Mouse (Mus musculus) liver, embryonic 14.5 days (tissue): ENCODE data around the gene Sgcd.

ENCODE experiments used
- CTCF ChIP-seq: IDR thresholded peaks from 2 replicates; pipeline ENCODE4 v1.5.1; 2016; ENCODE audit warnings: antibody characterized with exemption, low read depth, control low read depth
- EP300 ChIP-seq: IDR thresholded peaks from 2 replicates; pipeline ENCODE4 v1.6.1; 2016; ENCODE audit warnings: antibody characterized with exemption, low read depth

DNA sequence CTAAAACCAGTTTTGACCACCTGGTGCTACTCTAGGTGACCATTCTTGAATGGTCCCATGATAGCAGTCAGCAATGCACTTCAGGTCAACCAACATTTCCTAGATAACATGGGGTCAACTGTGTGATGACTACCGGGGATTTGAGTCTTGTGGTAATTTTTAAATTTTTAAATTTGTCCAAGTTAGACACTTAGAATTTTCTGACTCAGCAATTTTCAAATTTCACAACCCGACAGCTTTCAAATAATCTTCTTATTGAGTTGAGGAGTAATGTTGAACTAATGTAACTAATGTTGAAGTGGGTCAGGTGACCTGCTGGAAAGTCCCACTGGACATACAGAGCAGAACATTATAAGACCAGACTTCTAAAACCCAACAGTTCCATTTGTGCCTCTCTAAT, 813.8 kb downstream of the Sgcd start:
- no peak for TF ChIP-seq CTCF
- TF ChIP-seq EP300, result no peak
